Mouse (Mus musculus) liver, embryonic 14.5 days (tissue): Measurements from ENCODE around the gene Cd101.

Source experiments
- CTCF ChIP-seq: IDR thresholded peaks from 2 replicates; pipeline ENCODE4 v1.5.1; 2016; ENCODE audit warnings: antibody characterized with exemption, low read depth, control low read depth
- EP300 ChIP-seq: IDR thresholded peaks from 2 replicates; pipeline ENCODE4 v1.6.1; 2016; ENCODE audit warnings: antibody characterized with exemption, low read depth

DNA sequence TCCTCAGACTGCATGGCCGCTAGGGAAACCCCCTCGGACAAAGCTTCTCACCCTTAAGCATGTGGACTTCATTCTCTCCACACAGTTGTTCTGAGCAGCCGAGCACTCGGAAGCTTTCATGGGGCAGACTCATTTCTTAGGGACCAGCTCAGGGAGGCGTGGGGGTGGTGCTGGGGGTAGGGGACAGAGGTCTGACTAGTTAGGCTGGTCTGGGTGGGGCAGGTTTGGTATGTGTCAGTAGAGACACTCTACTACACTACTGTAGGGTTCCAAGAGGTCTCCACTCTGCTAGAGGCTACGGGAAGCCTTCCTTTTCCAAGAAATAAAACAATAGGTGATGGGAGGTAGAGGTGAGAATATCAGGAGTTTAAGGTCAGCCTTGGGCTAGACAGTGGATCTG is 15.3 kb upstream of the Cd101 start:
- TF ChIP-seq CTCF (no peak), EP300 (no peak)
